Mouse (Mus musculus) kidney, adult 2 months (tissue): ENCODE results near the gene Slc1a1.

Experiments used
- CTCF ChIP-seq: fragments of 200-500 bp; conservative IDR thresholded peaks from 2 replicates; pipeline ENCODE4 v1.5.1; 2011; ENCODE audit warnings: low read depth, mild to moderate bottlenecking, control low read depth, low read length, moderate library complexity, mixed read lengths; ENCODE audit not compliant: insufficient read depth, insufficient read length
- POLR2A ChIP-seq: fragments of 200-500 bp; IDR thresholded peaks from one replicate; pipeline ENCODE4 v1.6.1; 2011; ENCODE audit warnings: low read depth, low read length, control low read depth

GRCm38 (mm10) chr19:28818286-28818685 is 16.6 kb upstream of the Slc1a1 start:
- TF ChIP-seq CTCF = no peak
- no peak for TF ChIP-seq POLR2A
